8 mouse cellular contexts compared by ENCODE assay signal in the genomic region with DNA sequence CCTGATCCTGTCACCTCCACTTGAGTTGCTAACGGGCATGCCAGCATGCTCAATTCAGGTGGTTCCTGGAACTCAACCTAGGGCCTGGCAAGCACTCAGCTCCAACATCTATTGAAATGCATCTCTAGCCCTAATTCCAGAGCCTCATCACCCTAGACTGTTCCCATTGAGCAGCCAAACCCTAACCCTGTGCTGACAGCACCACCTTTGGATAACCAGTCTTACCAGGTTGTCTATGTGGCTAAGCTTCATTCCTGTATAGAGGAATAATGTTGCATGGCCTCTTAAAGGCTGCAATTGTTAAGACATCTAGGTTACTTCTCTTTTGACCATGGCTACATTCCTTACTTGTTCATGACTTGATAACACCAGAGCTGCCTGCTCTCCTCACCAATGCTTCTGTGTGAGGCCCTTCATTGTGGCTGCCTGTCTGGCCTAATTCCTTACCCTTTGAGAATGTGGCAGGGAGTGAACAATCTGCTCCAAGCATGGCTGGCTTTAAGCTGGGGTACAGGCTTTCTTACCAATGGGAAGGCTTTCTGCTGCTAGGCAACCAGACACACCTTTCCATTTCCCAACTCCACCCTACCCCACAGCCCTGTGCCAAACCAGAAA. TPM values are rescaled to one million over a fixed set of nuclear protein-coding genes. Genes with fewer than 3 reads are reported as not detected.
DNase-seq lines count a peak whose midpoint lies in the region; ATAC-seq and TF ChIP-seq lines count a peak whose summit lies in the region.

No protein-coding gene starts in this region.

- no peak for TF ChIP-seq POLR2A in thymus, adult 2 months (IDR thresholded peaks at IDR 0.05; ENCODE audit: control insufficient read depth, extremely low read depth, insufficient read depth, low read length, poor library complexity)

- no peaks in the 10 kb centered on the region for H3K27me3 ChIP-seq in thymus, adult 2 months (ENCODE audit: control insufficient read depth, insufficient read depth, low read length)
- no peaks in the 10 kb centered on the region for H3K27me3 ChIP-seq in embryonic facial prominence, embryonic 12.5 days
- no peaks in the 10 kb centered on the region for H3K27me3 ChIP-seq in hindbrain, embryonic 11.5 days (ENCODE audit: control insufficient read depth, insufficient read depth, low read length)
- no peaks in the 10 kb centered on the region; the same call in 1 of the 2 replicates for H3K27me3 ChIP-seq in lung, embryonic 14.5 days (ENCODE audit: insufficient read depth, low read length)
- H3K27me3 ChIP-seq in stomach, embryonic 16.5 days (ENCODE audit: control insufficient read depth, insufficient read depth, low read length), result no peaks in the 10 kb centered on the region

- peaks cover 19% of the 10 kb centered on the region for H3K4me1 ChIP-seq in thymus, adult 2 months (replicated peaks; ENCODE audit: control insufficient read depth, insufficient read depth, low read length)
- H3K4me1 ChIP-seq in embryonic facial prominence, embryonic 12.5 days, result peaks cover 9% of the 10 kb centered on the region
- peaks cover 3% of the 10 kb centered on the region; the same call in 1 of the 2 replicates for H3K4me1 ChIP-seq in hindbrain, embryonic 11.5 days (replicated peaks; ENCODE audit: control insufficient read depth, insufficient read depth, low read length)
- H3K4me1 ChIP-seq in lung, embryonic 14.5 days (ENCODE audit: insufficient read depth), result no peaks in the 10 kb centered on the region
- H3K4me1 ChIP-seq in stomach, embryonic 16.5 days (ENCODE audit: control insufficient read depth, insufficient read depth, low read length), result peaks cover 4% of the 10 kb centered on the region; the same call in 1 of the 2 replicates

- ATAC-seq in embryonic facial prominence, embryonic 12.5 days (ENCODE audit: insufficient number of reproducible peaks, insufficient read depth, low FRiP score, low TSS enrichment), result no peak
- no peak for ATAC-seq in hindbrain, embryonic 11.5 days (ENCODE audit: low FRiP score)
- ATAC-seq in lung, embryonic 14.5 days (ENCODE audit: insufficient read depth), result no peak
- ATAC-seq in stomach, embryonic 16.5 days (ENCODE audit: insufficient read depth, low FRiP score), result no peak

- TF ChIP-seq CTCF in thymus, adult 2 months (IDR thresholded peaks at IDR 0.05; ENCODE audit: borderline replicate concordance, control insufficient read depth, extremely low read depth, insufficient read depth, low read length, poor library complexity), result no peak
- TF ChIP-seq CTCF in lung, embryonic 14.5 days (IDR thresholded peaks at IDR 0.05; ENCODE audit: low read depth), result no peak

- H3K4me3 ChIP-seq in thymus, adult 2 months (ENCODE audit: control insufficient read depth, insufficient read depth, low read length), result no peak overlapping the region
- H3K4me3 ChIP-seq in embryonic facial prominence, embryonic 12.5 days, result peak overlapping the region; percentile 23
- H3K4me3 ChIP-seq in hindbrain, embryonic 11.5 days (ENCODE audit: low read depth, low read length), result peak overlapping the region; percentile 6; the same call in 1 of the 2 replicates
- peak overlapping the region; percentile 19 for H3K4me3 ChIP-seq in lung, embryonic 14.5 days (ENCODE audit: low read depth, low read length)
- peak overlapping the region; percentile 32 for H3K4me3 ChIP-seq in stomach, embryonic 16.5 days (replicated peaks; ENCODE audit: low read length)

- peaks cover 13% of the 10 kb centered on the region for H3K36me3 ChIP-seq in thymus, adult 2 months (ENCODE audit: control insufficient read depth, insufficient read depth, low read length)
- peaks cover 16% of the 10 kb centered on the region for H3K36me3 ChIP-seq in embryonic facial prominence, embryonic 12.5 days
- H3K36me3 ChIP-seq in hindbrain, embryonic 11.5 days (ENCODE audit: control insufficient read depth, insufficient read depth, low read length), result 0 out of 2 replicates have a peak, but pooled peaks cover 6% of the 10 kb centered on the region
- H3K36me3 ChIP-seq in lung, embryonic 14.5 days (ENCODE audit: insufficient read depth), result peaks cover 21% of the 10 kb centered on the region
- H3K36me3 ChIP-seq in stomach, embryonic 16.5 days (ENCODE audit: control insufficient read depth, insufficient read depth, low read length), result peaks cover 5% of the 10 kb centered on the region; the same call in 1 of the 2 replicates

- no peaks in the 10 kb centered on the region for H3K9me3 ChIP-seq in embryonic facial prominence, embryonic 12.5 days
- no peaks in the 10 kb centered on the region for H3K9me3 ChIP-seq in hindbrain, embryonic 11.5 days (ENCODE audit: control insufficient read depth, low read length)
- no peaks in the 10 kb centered on the region for H3K9me3 ChIP-seq in lung, embryonic 14.5 days (ENCODE audit: low read depth, low read length)
- H3K9me3 ChIP-seq in stomach, embryonic 16.5 days (replicated peaks; ENCODE audit: control insufficient read depth, low read length), result no peaks in the 10 kb centered on the region

- DNase-seq in thymus, adult 2 months, result peak; percentile 0
- no peak for DNase-seq in thymus, adult 18-20 months
- peak; percentile 54 for DNase-seq in hindbrain, embryonic 11.5 days (ENCODE audit: low spot score)
- DNase-seq in lung, embryonic 14.5 days, result peak; percentile 54
- no peak for DNase-seq in ovary, postnatal 36 days (ENCODE audit: low spot score)
- DNase-seq in spleen, adult 12 weeks (ENCODE audit: low spot score), result no peak

- WGBS in thymus, adult 2 months, result 82% methylated on average over 1 of the region's 1 CpGs
- WGBS in embryonic facial prominence, embryonic 12.5 days, result 22% methylated on average over 1 of the region's 1 CpGs
- WGBS in hindbrain, embryonic 11.5 days, result 35% methylated on average over 1 of the region's 1 CpGs
- WGBS in lung, embryonic 14.5 days, result 27% methylated on average over 1 of the region's 1 CpGs
- WGBS in stomach, embryonic 16.5 days, result 33% methylated on average over 1 of the region's 1 CpGs

- peak overlapping the region; percentile 45 for H3K4me2 ChIP-seq in embryonic facial prominence, embryonic 12.5 days (replicated peaks)
- peak overlapping the region; percentile 15 for H3K4me2 ChIP-seq in hindbrain, embryonic 11.5 days (replicated peaks; ENCODE audit: low read depth, low read length)
- H3K4me2 ChIP-seq in lung, embryonic 14.5 days, result peak overlapping the region; percentile 50
- peak overlapping the region; percentile 39 for H3K4me2 ChIP-seq in stomach, embryonic 16.5 days (ENCODE audit: low read depth, low read length)

- no peak overlapping the region for H3K27ac ChIP-seq in thymus, adult 2 months (ENCODE audit: control insufficient read depth, insufficient read depth, low read length)
- H3K27ac ChIP-seq in embryonic facial prominence, embryonic 12.5 days, result 0 out of 2 replicates have a peak overlapping the region, but pooled peaks have one; percentile 9
- no peak overlapping the region for H3K27ac ChIP-seq in hindbrain, embryonic 11.5 days (ENCODE audit: low read depth, low read length)
- peak overlapping the region; percentile 61 for H3K27ac ChIP-seq in lung, embryonic 14.5 days (ENCODE audit: low read depth)
- H3K27ac ChIP-seq in stomach, embryonic 16.5 days (ENCODE audit: low read length), result peak overlapping the region; percentile 77

- H3K9ac ChIP-seq in embryonic facial prominence, embryonic 12.5 days, result 0 out of 2 replicates have a peak overlapping the region, but pooled peaks have one; percentile 38
- no peak overlapping the region for H3K9ac ChIP-seq in hindbrain, embryonic 11.5 days (ENCODE audit: low read depth, low read length)
- peak overlapping the region; percentile 4; the same call in 1 of the 2 replicates for H3K9ac ChIP-seq in lung, embryonic 14.5 days
- peak overlapping the region; percentile 4 for H3K9ac ChIP-seq in stomach, embryonic 16.5 days (ENCODE audit: low read length)

RNA-seq across cellular contexts. Expression of a gene that starts 3.2 kb away (rescaled TPM):
- 1,233 and 1,455 TPM in 2 replicates for polyA plus RNA-seq in thymus, adult 2 months (2012; rRNA removed)
- 3,148 and 3,183 TPM in 2 replicates for polyA plus RNA-seq in embryonic facial prominence, embryonic 12.5 days (2016; fragmentation: Nextera tagmentation; extraction: Ambion mirVana)
- polyA plus RNA-seq in hindbrain, embryonic 11.5 days (2014; fragmentation: Nextera tagmentation; extraction: Ambion mirVana), result 3,592 and 3,665 TPM in 2 replicates
- 2,614 and 2,926 TPM in 2 replicates for polyA plus RNA-seq in lung, embryonic 14.5 days (2014; fragmentation: Nextera tagmentation; extraction: Ambion mirVana)
- 2,700 and 3,060 TPM in 2 replicates for polyA plus RNA-seq in stomach, embryonic 16.5 days (2015; fragmentation: Nextera tagmentation; extraction: Ambion mirVana)

RNA-seq across cellular contexts. Expression of a gene that starts 16.2 kb away (rescaled TPM):
- polyA plus RNA-seq in thymus, adult 2 months (2012; rRNA removed), result 0.19 and 0.37 TPM in 2 replicates
- polyA plus RNA-seq in embryonic facial prominence, embryonic 12.5 days (2016; fragmentation: Nextera tagmentation; extraction: Ambion mirVana), result 0.61 and 0.78 TPM in 2 replicates
- 1.1 and 1.5 TPM in 2 replicates for polyA plus RNA-seq in hindbrain, embryonic 11.5 days (2014; fragmentation: Nextera tagmentation; extraction: Ambion mirVana)
- 0.23 and 0.57 TPM in 2 replicates for polyA plus RNA-seq in lung, embryonic 14.5 days (2014; fragmentation: Nextera tagmentation; extraction: Ambion mirVana)
- polyA plus RNA-seq in stomach, embryonic 16.5 days (2015; fragmentation: Nextera tagmentation; extraction: Ambion mirVana), result 0.44 and 0.80 TPM in 2 replicates

RNA-seq across cellular contexts. Expression of a gene that starts 33.4 kb away (rescaled TPM):
- polyA plus RNA-seq in thymus, adult 2 months (2012; rRNA removed), result 59.7 and 64.4 TPM in 2 replicates
- 44.6 and 48.3 TPM in 2 replicates for polyA plus RNA-seq in embryonic facial prominence, embryonic 12.5 days (2016; fragmentation: Nextera tagmentation; extraction: Ambion mirVana)
- polyA plus RNA-seq in hindbrain, embryonic 11.5 days (2014; fragmentation: Nextera tagmentation; extraction: Ambion mirVana), result 27.8 and 33.6 TPM in 2 replicates
- 35.6 and 44.5 TPM in 2 replicates for polyA plus RNA-seq in lung, embryonic 14.5 days (2014; fragmentation: Nextera tagmentation; extraction: Ambion mirVana)
- 34.5 and 36.1 TPM in 2 replicates for polyA plus RNA-seq in stomach, embryonic 16.5 days (2015; fragmentation: Nextera tagmentation; extraction: Ambion mirVana)

Comparison
In these comparisons a context has a peak if more than half of its experiments do, and no peak if none do; other contexts are left out.
1. DNase-seq: peak in thymus, adult 2 months (single experiment), hindbrain, embryonic 11.5 days (single experiment) and lung, embryonic 14.5 days (single experiment); none in thymus, adult 18-20 months (0 of 2), ovary, postnatal 36 days (single experiment) and spleen, adult 12 weeks (single experiment).
2. H3K27ac ChIP-seq: peak in embryonic facial prominence, embryonic 12.5 days (single experiment), lung, embryonic 14.5 days (single experiment) and stomach, embryonic 16.5 days (single experiment); none in thymus, adult 2 months (single experiment) and hindbrain, embryonic 11.5 days (single experiment).
3. Peak in every context shown above with its lines, with median percentiles within 50 percentile points of each other: H3K4me2 ChIP-seq.